Mouse (Mus musculus) bone marrow, adult 2 months (tissue): ENCODE data around the gene Cep83.

ENCODE experiments used
- CTCF ChIP-seq: fragments of 200-500 bp; IDR thresholded peaks from 2 replicates; pipeline ENCODE4 v1.5.1; 2011; ENCODE audit warnings: low read length, control low read depth; ENCODE audit not compliant: control insufficient read depth, insufficient read depth
- POLR2A ChIP-seq: fragments of 200-500 bp; IDR thresholded peaks from 2 replicates; pipeline ENCODE4 v1.6.1; 2011; ENCODE audit warnings: low read depth, mild to moderate bottlenecking, control low read depth, low read length, borderline replicate concordance; ENCODE audit not compliant: control insufficient read depth

GRCm38 (mm10) chr10:94740221-94740620, 51.8 kb downstream of the Cep83 start:
- TF ChIP-seq CTCF (no peak), POLR2A (no peak)
